Mouse (Mus musculus): Measurements from ENCODE around the gene Afp. TPM values are rescaled to one million over a fixed set of nuclear protein-coding genes. Genes with fewer than 3 reads are reported as not detected.

Afp gene
- 2.7 TPM for polyA plus RNA-seq (2014; fragmentation: Illumina TruSeq; extraction: RNeasy Lipid Tissue Mini Kit (QIAGEN cat#74804); ENCODE audit: low read depth, low replicate concordance)

DNA sequence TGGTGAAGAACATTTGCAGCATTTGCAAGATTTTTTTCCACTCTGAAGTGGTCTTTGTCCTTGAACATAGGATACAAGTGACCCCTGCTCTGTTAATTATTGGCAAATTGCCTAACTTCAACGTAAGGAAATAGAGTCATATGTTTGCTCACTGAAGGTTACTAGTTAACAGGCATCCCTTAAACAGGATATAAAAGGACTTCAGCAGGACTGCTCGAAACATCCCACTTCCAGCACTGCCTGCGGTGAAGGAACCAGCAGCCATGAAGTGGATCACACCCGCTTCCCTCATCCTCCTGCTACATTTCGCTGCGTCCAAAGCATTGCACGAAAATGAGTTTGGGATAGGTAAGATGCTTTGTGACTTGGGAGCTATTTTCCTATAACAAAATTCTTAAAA, at the start of gene Afp:
TSS of gene Afp (plus strand) at position 220 of the 400 bp plus-strand sequence.

GRCm38 (mm10) chr5:90460619-90461018, 29.9 kb upstream of the Afp start, which contains the start of gene Alb:
Gene Alb, plus strand, starts transcription at chr5:90460897.

DNA sequence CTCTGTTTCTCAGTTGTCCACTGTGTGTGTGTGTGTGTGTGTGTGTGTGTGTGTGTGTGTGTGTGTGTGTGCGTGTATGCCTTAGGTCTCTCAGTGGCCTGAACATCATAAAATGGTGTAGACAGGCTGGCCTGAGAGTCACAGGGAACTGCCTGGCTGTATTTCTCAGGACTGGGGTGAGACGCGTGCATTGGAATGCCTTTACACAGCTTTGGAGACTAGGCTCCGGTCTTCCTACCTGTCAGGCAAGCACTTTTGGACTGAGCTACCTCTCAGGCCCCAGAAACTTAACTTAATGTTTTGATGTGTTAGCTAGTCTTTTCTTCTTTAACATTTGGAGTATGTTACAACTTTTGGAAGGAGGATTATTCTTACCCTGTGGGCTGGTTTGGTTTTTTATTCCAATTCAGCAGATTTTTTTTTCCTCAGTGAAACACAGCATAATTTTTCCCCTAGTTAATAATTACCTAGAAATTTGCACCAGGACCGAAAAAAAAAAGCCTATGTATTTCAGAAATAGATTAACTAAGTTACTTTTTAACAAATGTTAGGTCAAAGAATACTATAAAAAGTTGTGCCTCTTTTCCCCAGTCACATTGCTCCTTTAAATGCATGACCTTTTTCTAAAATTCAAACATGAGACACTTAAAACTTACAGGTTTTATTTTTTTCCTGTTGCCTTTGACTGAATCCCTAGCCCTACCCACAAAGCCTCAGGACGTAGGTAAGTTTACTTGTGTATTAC, 28.0 kb downstream of the Afp start, which contains the start of gene Afm:
TSS of gene Afm (plus strand) at position 577 of the 745 bp plus-strand sequence.

Other genes with a start within 250 kb of the Afp start
- 115 TPM for gene Ankrd17, start 124.2 kb upstream of the Afp start, polyA plus RNA-seq (2014; fragmentation: Illumina TruSeq; extraction: RNeasy Lipid Tissue Mini Kit (QIAGEN cat#74804); ENCODE audit: low read depth, low replicate concordance)
- gene Gm9958, start 123.5 kb upstream of the Afp start, polyA plus RNA-seq (2014; fragmentation: Illumina TruSeq; extraction: RNeasy Lipid Tissue Mini Kit (QIAGEN cat#74804); ENCODE audit: low read depth, low replicate concordance): 9.5 TPM
- gene Alb, start 29.8 kb upstream of the Afp start, polyA plus RNA-seq (2014; fragmentation: Illumina TruSeq; extraction: RNeasy Lipid Tissue Mini Kit (QIAGEN cat#74804); ENCODE audit: low read depth, low replicate concordance): 14.8 TPM
- 74.6 TPM for gene Afm, start 28.2 kb downstream of the Afp start, polyA plus RNA-seq (2014; fragmentation: Illumina TruSeq; extraction: RNeasy Lipid Tissue Mini Kit (QIAGEN cat#74804); ENCODE audit: low read depth, low replicate concordance)
- 0.85 TPM for gene 5830473C10Rik, start 70.4 kb downstream of the Afp start, polyA plus RNA-seq (2014; fragmentation: Illumina TruSeq; extraction: RNeasy Lipid Tissue Mini Kit (QIAGEN cat#74804); ENCODE audit: low read depth, low replicate concordance)
- 67.4 TPM for gene Rassf6, start 149.9 kb downstream of the Afp start, polyA plus RNA-seq (2014; fragmentation: Illumina TruSeq; extraction: RNeasy Lipid Tissue Mini Kit (QIAGEN cat#74804); ENCODE audit: low read depth, low replicate concordance)